Mouse (Mus musculus) left cerebral cortex, adult 6 months (tissue): ENCODE results near the gene Tarbp2. TPM values are rescaled to one million over a fixed set of nuclear protein-coding genes. Genes with fewer than 3 reads are reported as not detected.

Experiments
- long read RNA-seq, 2 experiments: library from polyadenylated mRNA; unstranded; transcript quantifications; one replicate each; pipeline ENCODE4 v2.0.0; 2019 to 2020
- polyA plus RNA-seq: library from polyadenylated mRNA; unstranded; fragments of <200 nt; fragmentation: Nextera tagmentation; gene quantifications from 2 replicates; pipeline ENCODE4 v1.2.3, GENCODE M21; 2021

Gene Tarbp2
- polyA plus RNA-seq: 15.8 and 18.3 TPM in 2 replicates
- long read RNA-seq, experiment 1, transcript Tarbp2-201 (9 exons, 1,523 nt): major isoform, 59 of 118 reads
- long read RNA-seq, experiment 1, partial matches to known transcripts: 26 of 118 reads
- long read RNA-seq, experiment 1, other reads (novel, unspliced or antisense): 31 of 118 reads
- long read RNA-seq, experiment 2, transcript Tarbp2-201 (9 exons, 1,523 nt): major isoform, 7 of 24 reads
- long read RNA-seq, experiment 2, partial matches to known transcripts: 4 of 24 reads
- long read RNA-seq, experiment 2, other reads (novel, unspliced or antisense): 11 of 24 reads

DNA sequence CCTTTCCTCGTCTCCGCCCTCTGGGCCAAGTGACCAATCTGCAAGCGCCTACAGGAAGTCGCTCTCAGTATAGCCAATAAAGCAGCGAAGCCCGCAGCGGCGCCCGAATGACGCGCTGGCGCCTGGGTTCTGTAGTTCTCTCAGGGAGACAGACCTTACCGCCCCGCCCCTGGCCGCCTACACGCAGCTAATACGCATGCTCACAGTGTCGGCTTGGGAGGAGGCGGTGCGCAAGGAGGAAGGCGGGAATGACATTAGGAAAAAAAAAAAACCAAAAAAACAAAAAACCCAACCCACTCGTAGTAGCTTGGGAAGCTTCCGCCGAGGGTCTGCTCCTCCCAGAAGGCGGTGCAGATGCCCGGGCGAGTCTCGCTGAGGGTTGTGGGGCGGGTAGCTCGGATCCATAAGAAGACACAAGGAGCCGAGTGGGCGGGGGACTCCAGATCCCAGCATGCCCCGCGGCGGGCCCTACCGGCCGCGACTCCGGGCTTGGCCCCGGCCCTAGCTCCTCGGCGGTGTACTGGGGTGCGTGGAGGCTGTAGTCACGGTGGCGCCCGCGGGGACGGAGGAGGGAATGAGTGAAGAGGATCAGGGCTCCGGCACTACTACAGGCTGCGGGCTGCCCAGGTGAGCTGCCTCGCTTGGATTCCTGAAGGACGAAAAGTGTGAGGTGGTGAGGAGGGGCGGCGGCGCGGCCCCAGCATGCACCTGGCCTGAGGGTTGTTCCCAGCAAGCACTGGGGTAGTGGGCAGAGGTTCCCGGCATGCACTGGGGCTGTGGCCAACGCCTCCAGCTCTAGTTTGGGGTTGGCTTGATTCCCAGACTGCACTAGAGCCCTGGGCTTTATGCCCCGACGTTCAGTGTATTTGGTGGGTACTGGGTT, at the start of gene Tarbp2:
Tarbp2 (plus strand) TSS at position 217 of the 883 bp plus-strand sequence.

DNA sequence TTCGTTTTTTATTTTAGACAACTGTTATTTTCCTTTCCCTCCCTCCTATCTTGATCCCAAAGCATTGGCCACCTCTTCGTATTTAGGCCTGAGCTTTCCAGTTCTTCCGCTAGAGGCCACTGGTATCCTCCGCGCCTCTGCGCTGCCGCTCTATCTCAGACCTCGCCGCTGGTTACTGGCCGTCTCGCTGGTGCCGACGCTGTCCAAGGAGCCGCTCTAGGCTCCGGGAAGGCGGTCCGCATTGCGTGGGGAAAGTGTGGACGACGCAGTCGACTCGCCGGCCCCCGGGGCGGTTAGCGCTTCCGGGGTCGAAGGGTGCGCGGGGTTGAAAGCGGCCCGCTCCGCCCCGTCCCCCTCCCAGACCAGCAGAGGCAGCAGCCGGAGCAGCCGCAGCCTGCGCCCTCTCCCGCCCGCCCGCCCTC, 47.8 kb upstream of the Tarbp2 start, which contains the start of gene Pcbp2:
Pcbp2 (plus strand) TSS at position 357 of the 422 bp plus-strand sequence.

DNA sequence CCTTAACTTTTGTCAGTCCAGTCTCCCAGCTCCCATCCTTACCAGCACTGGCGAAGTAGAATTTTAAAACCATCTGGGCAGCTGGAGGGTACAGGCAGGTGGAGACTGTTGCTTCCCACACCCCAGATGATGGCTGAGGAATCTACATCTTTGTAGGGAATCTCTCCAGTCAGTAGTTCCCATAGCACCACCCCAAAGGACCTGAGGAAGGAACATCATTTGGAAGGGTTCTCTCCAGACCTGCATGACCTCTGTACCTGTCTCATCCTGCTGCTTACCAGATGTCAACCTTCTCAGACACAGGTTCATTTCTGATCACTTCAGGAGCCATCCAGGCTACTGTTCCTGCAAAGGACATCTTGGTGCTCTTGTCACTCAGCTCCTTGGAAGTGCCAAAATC, 14.5 kb upstream of the Tarbp2 start, which contains the start of gene Gm10337:
Gm10337 (plus strand) TSS at position 276 of the 400 bp plus-strand sequence.

DNA sequence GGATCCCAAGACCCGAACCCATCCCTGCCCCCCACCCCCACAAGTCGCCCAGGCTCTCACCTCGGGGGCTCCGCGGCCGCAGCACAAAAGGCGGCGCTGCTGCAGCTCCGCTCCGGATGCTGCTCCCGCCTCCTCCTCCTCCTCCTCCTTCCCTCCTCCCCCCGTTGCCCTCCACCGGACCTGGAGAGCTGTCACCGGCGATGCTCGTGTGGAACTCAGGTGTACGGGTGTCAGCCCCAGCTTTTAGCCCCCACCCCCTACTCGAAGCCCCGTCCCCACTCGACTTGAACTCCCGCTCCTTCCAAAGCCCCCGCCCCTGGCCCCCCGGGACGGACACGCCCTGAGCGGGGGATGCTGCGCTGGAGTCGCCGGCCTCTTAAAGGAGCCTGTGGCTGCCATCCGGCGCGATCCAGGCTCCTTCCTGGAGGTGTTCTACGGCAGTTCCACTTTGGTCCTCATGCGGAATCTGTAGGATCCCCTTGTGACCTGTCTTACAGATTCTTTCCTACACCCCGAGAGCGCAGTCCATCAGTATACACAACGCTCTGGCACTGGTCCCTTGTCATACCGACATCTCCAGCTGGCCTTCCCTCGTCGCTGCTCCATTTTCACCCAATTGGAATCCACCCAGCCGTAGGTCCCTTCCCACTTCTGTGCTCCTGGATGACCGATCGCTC, 1.1 kb upstream of the Tarbp2 start, which contains the start of gene Map3k12:
Map3k12 (minus strand) TSS at position 337 of the 677 bp plus-strand sequence.

DNA sequence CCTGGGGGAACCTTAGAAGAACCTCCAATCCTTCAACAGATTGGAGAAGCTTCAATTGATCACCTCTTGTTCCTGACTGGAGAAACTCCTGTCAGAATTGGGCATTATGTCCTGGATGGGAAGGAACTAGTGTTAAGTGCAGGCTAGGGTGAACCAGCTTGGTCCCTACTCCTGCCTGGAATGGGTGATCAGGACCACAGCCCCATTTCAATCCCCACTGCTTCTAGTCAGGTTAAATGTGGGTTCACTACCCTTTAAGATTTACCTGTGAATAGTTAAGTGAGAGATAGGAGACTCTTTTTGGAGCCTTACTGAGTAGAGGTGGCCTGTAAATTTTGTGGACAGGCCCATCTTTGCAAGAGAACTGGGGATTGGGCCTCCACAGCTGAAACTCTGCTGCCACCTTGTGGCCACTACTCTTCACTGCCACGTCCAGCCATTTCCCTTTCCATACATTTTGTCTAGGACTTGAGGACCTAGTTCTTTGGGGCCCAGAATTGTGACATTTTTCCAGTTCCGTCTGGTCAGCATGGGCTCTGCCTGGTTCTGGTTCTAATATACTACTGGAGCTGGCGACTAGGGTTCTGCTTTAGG, 7.0 kb downstream of the Tarbp2 start, which contains the start of gene Npff:
Npff (minus strand) TSS at position 51 of the 594 bp plus-strand sequence.

Other genes with a start within 250 kb of the Tarbp2 start
- not detected in 2 replicates for gene Gm9918, start 247.6 kb upstream of the Tarbp2 start, polyA plus RNA-seq
- 27.4 and 84.9 TPM in 2 replicates for gene Mfsd5, start 238.7 kb upstream of the Tarbp2 start, polyA plus RNA-seq
- gene Espl1, start 221.9 kb upstream of the Tarbp2 start, polyA plus RNA-seq: 0.29 and 1.3 TPM in 2 replicates
- gene Pfdn5, start 192.1 kb upstream of the Tarbp2 start, polyA plus RNA-seq: 1,254 and 1,594 TPM in 2 replicates
- gene Myg1, start 186.5 kb upstream of the Tarbp2 start, polyA plus RNA-seq: 60.7 and 68.7 TPM in 2 replicates
- 13.0 and 15.3 TPM in 2 replicates for gene Aaas, start 167.4 kb upstream of the Tarbp2 start, polyA plus RNA-seq
- 0.74 and 0.84 TPM in 2 replicates for gene Sp7, start 151.0 kb upstream of the Tarbp2 start, polyA plus RNA-seq
- 0.85 and 2.6 TPM in 2 replicates for gene Sp1, start 112.0 kb upstream of the Tarbp2 start, polyA plus RNA-seq
- gene Amhr2, start 72.8 kb upstream of the Tarbp2 start, polyA plus RNA-seq: 0.69 and 1.3 TPM in 2 replicates
- gene Prr13, start 59.2 kb upstream of the Tarbp2 start, polyA plus RNA-seq: 77.7 and 88.3 TPM in 2 replicates
- gene Pcbp2, start 47.7 kb upstream of the Tarbp2 start, polyA plus RNA-seq: 104 and 109 TPM in 2 replicates
- gene Gm10337, start 14.5 kb upstream of the Tarbp2 start, polyA plus RNA-seq: not detected in 2 replicates
- 29.5 and 31.4 TPM in 2 replicates for gene Map3k12, start 1.1 kb upstream of the Tarbp2 start, polyA plus RNA-seq
- gene Npff, start 6.8 kb downstream of the Tarbp2 start, polyA plus RNA-seq: 0.74 and 0.83 TPM in 2 replicates
- gene Gm28047, start 106.9 kb downstream of the Tarbp2 start, polyA plus RNA-seq: 0.33 TPM in 1 of 2 replicates, not detected in the other
- 12.4 and 20.9 TPM in 2 replicates for gene Atf7, start 107.3 kb downstream of the Tarbp2 start, polyA plus RNA-seq
- 337 and 356 TPM in 2 replicates for gene Atp5g2, start 154.2 kb downstream of the Tarbp2 start, polyA plus RNA-seq
- gene Calcoco1, start 204.0 kb downstream of the Tarbp2 start, polyA plus RNA-seq: 38.9 and 44.3 TPM in 2 replicates